Mouse (Mus musculus): ENCODE measurements around the gene Bmyc. TPM values are rescaled to one million over a fixed set of nuclear protein-coding genes. Genes with fewer than 3 reads are reported as not detected.

Gene Bmyc
- total and polyA plus RNA-seq, 2 experiments from 2014 or later: 6.3 to 35.3 TPM

- DNase-seq (ENCODE audit: low spot score) (peak; percentile 30), ATAC-seq (ENCODE audit: insufficient read depth, low read depth) (no peak)
- H3K4me3 ChIP-seq (ENCODE audit: low read depth, low read length): no peak overlapping the region
- H3K36me3 ChIP-seq (replicated peaks; ENCODE audit: control insufficient read depth, insufficient read depth, low read length): no peaks in the 10 kb centered on the region
- TF ChIP-seq EP300 (IDR thresholded peaks at IDR 0.05; ENCODE audit: low read depth): no peak
- TF ChIP-seq CTCF (IDR thresholded peaks at IDR 0.05; ENCODE audit: low read depth): peak; percentile 61
- H3K9ac ChIP-seq (replicated peaks; ENCODE audit: low read depth, low read length): no peak overlapping the region
- 64% methylated on average over 1 of the region's 1 CpGs for WGBS
- no peaks in the 10 kb centered on the region for H3K4me1 ChIP-seq (ENCODE audit: control insufficient read depth, insufficient read depth)
- no peak overlapping the region for H3K27ac ChIP-seq (ENCODE audit: low read depth)
- no peaks in the 10 kb centered on the region for H3K9me3 ChIP-seq (replicated peaks; ENCODE audit: control insufficient read depth, low read length)
- no peaks in the 10 kb centered on the region for H3K27me3 ChIP-seq (ENCODE audit: control insufficient read depth, insufficient read depth, low read length)
- H3K4me2 ChIP-seq (ENCODE audit: low read depth, low read length): no peak overlapping the region
Observed at GRCm38 (mm10) chr2:25663511-25663910, 43.0 kb upstream of the Bmyc start.

- DNase-seq (ENCODE audit: low spot score) (no peak), ATAC-seq (ENCODE audit: insufficient read depth, low read depth) (no peak)
- no peaks in the 10 kb centered on the region for H3K27me3 ChIP-seq (ENCODE audit: control insufficient read depth, insufficient read depth, low read length)
- WGBS: 78% methylated on average over 5 of the region's 5 CpGs
- H3K9me3 ChIP-seq (replicated peaks; ENCODE audit: control insufficient read depth, low read length): no peaks in the 10 kb centered on the region
- H3K4me2 ChIP-seq (ENCODE audit: low read depth, low read length): no peak overlapping the region
- H3K4me3 ChIP-seq (ENCODE audit: low read depth, low read length): no peak overlapping the region
- TF ChIP-seq EP300 (IDR thresholded peaks at IDR 0.05; ENCODE audit: low read depth) (no peak), CTCF (IDR thresholded peaks at IDR 0.05; ENCODE audit: low read depth) (no peak)
- H3K4me1 ChIP-seq (ENCODE audit: control insufficient read depth, insufficient read depth): no peaks in the 10 kb centered on the region
- no peaks in the 10 kb centered on the region for H3K36me3 ChIP-seq (replicated peaks; ENCODE audit: control insufficient read depth, insufficient read depth, low read length)
- no peak overlapping the region for H3K27ac ChIP-seq (ENCODE audit: low read depth)
- H3K9ac ChIP-seq (replicated peaks; ENCODE audit: low read depth, low read length): no peak overlapping the region
Observed at GRCm38 (mm10) chr2:25664125-25664524, 42.4 kb upstream of the Bmyc start.

GRCm38 (mm10) chr2:25666516-25666915, 40.0 kb upstream of the Bmyc start:
- WGBS: 34% methylated on average over 1 of the region's 1 CpGs
- no peak overlapping the region for H3K27ac ChIP-seq (ENCODE audit: low read depth)
- H3K9ac ChIP-seq (replicated peaks; ENCODE audit: low read depth, low read length): no peak overlapping the region
- no peaks in the 10 kb centered on the region for H3K9me3 ChIP-seq (replicated peaks; ENCODE audit: control insufficient read depth, low read length)
- no peak overlapping the region for H3K4me2 ChIP-seq (ENCODE audit: low read depth, low read length)
- H3K27me3 ChIP-seq (ENCODE audit: control insufficient read depth, insufficient read depth, low read length): no peaks in the 10 kb centered on the region
- no peaks in the 10 kb centered on the region for H3K36me3 ChIP-seq (replicated peaks; ENCODE audit: control insufficient read depth, insufficient read depth, low read length)
- ATAC-seq (ENCODE audit: insufficient read depth, low read depth): no peak
- H3K4me1 ChIP-seq (ENCODE audit: control insufficient read depth, insufficient read depth): no peaks in the 10 kb centered on the region
- no peak for DNase-seq (ENCODE audit: low spot score)
- no peak overlapping the region for H3K4me3 ChIP-seq (ENCODE audit: low read depth, low read length)
- TF ChIP-seq EP300 (IDR thresholded peaks at IDR 0.05; ENCODE audit: low read depth) (no peak), CTCF (IDR thresholded peaks at IDR 0.05; ENCODE audit: low read depth) (no peak)

GRCm38 (mm10) chr2:25676486-25676885, 30.1 kb upstream of the Bmyc start, which contains the start of gene Lcn6:
TSS of gene Lcn6 (plus strand) at chr2:25676786.
- ATAC-seq (ENCODE audit: insufficient read depth, low read depth): no peak
- DNase-seq (ENCODE audit: low spot score): no peak
- 83% methylated on average over 3 of the region's 3 CpGs for WGBS
- H3K4me1 ChIP-seq (ENCODE audit: control insufficient read depth, insufficient read depth): no peaks in the 10 kb centered on the region
- no peak for TF ChIP-seq CTCF (IDR thresholded peaks at IDR 0.05; ENCODE audit: low read depth)
- no peak for TF ChIP-seq EP300 (IDR thresholded peaks at IDR 0.05; ENCODE audit: low read depth)
- no peak within 1 kb of the TSS for H3K9ac ChIP-seq (replicated peaks; ENCODE audit: low read depth, low read length)
- H3K36me3 ChIP-seq (replicated peaks; ENCODE audit: control insufficient read depth, insufficient read depth, low read length): no peaks in the 10 kb centered on the region
- no peak within 1 kb of the TSS for H3K4me3 ChIP-seq (ENCODE audit: low read depth, low read length)
- H3K27ac ChIP-seq (ENCODE audit: low read depth): no peak within 1 kb of the TSS
- H3K4me2 ChIP-seq (ENCODE audit: low read depth, low read length): no peak within 1 kb of the TSS
- no peaks in the 10 kb centered on the region for H3K27me3 ChIP-seq (ENCODE audit: control insufficient read depth, insufficient read depth, low read length)
- no peaks in the 10 kb centered on the region for H3K9me3 ChIP-seq (replicated peaks; ENCODE audit: control insufficient read depth, low read length)

- H3K9ac ChIP-seq (replicated peaks; ENCODE audit: low read depth, low read length): no peak overlapping the region
- H3K36me3 ChIP-seq (replicated peaks; ENCODE audit: control insufficient read depth, insufficient read depth, low read length): no peaks in the 10 kb centered on the region
- no peaks in the 10 kb centered on the region for H3K9me3 ChIP-seq (replicated peaks; ENCODE audit: control insufficient read depth, low read length)
- DNase-seq (ENCODE audit: low spot score) (no peak), ATAC-seq (ENCODE audit: insufficient read depth, low read depth) (no peak)
- no peak overlapping the region for H3K27ac ChIP-seq (ENCODE audit: low read depth)
- no peak for TF ChIP-seq CTCF (IDR thresholded peaks at IDR 0.05; ENCODE audit: low read depth)
- TF ChIP-seq EP300 (IDR thresholded peaks at IDR 0.05; ENCODE audit: low read depth): no peak
- H3K4me1 ChIP-seq (ENCODE audit: control insufficient read depth, insufficient read depth): no peaks in the 10 kb centered on the region
- H3K4me3 ChIP-seq (ENCODE audit: low read depth, low read length): no peak overlapping the region
- 69% methylated on average over 6 of the region's 6 CpGs for WGBS
- no peaks in the 10 kb centered on the region for H3K27me3 ChIP-seq (ENCODE audit: control insufficient read depth, insufficient read depth, low read length)
- no peak overlapping the region for H3K4me2 ChIP-seq (ENCODE audit: low read depth, low read length)
Observed at GRCm38 (mm10) chr2:25679559-25679958, 27.0 kb upstream of the Bmyc start.

GRCm38 (mm10) chr2:25682426-25682825, 24.1 kb upstream of the Bmyc start, which contains the start of gene Lcn10:
TSS of gene Lcn10 (plus strand) at chr2:25682726.
- H3K4me3 ChIP-seq (ENCODE audit: low read depth, low read length): no peak within 1 kb of the TSS
- no peak for DNase-seq (ENCODE audit: low spot score)
- ATAC-seq (ENCODE audit: insufficient read depth, low read depth): no peak
- no peaks in the 10 kb centered on the region for H3K9me3 ChIP-seq (replicated peaks; ENCODE audit: control insufficient read depth, low read length)
- TF ChIP-seq EP300 (IDR thresholded peaks at IDR 0.05; ENCODE audit: low read depth) (no peak), CTCF (IDR thresholded peaks at IDR 0.05; ENCODE audit: low read depth) (no peak)
- H3K9ac ChIP-seq (replicated peaks; ENCODE audit: low read depth, low read length): no peak within 1 kb of the TSS
- H3K4me2 ChIP-seq (ENCODE audit: low read depth, low read length): no peak within 1 kb of the TSS
- H3K27me3 ChIP-seq (ENCODE audit: control insufficient read depth, insufficient read depth, low read length): no peaks in the 10 kb centered on the region
- 48% methylated on average over 2 of the region's 2 CpGs for WGBS
- H3K4me1 ChIP-seq (ENCODE audit: control insufficient read depth, insufficient read depth): no peaks in the 10 kb centered on the region
- H3K36me3 ChIP-seq (replicated peaks; ENCODE audit: control insufficient read depth, insufficient read depth, low read length): no peaks in the 10 kb centered on the region
- no peak within 1 kb of the TSS for H3K27ac ChIP-seq (ENCODE audit: low read depth)

Measured in heart, postnatal 0 days (tissue).